Mouse (Mus musculus): Measurements from ENCODE around the gene Cpt1b. TPM values are rescaled to one million over a fixed set of nuclear protein-coding genes. Genes with fewer than 3 reads are reported as not detected.

The Cpt1b gene
- total RNA-seq, 2 experiments from 2014 or later, result 3.6 TPM; not detected in 1

DNA sequence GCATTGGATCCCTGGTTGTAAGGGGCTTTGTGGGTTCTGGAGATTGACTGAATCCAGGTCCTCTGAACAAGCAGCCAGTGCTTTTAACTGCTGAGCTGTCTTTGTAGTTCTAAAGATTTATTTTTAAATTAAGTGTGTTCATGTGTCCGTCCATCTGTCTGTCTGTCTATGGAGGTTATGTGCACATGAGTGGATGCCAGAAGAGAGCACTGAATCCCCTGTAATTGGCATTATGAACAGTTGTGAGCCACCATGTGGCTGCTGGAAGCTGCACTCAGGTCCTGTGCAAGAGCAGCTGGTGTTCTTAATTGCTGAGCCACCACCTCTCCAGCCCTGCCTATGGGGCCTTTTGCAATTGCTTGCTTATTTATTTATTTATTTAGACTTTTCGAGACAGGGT, 27.5 kb downstream of the Cpt1b start:
- DNase-seq (ENCODE audit: low spot score in 2 of 2), result no peak
- intact Hi-C loops (cut with DNase I), result no loop called here

DNA sequence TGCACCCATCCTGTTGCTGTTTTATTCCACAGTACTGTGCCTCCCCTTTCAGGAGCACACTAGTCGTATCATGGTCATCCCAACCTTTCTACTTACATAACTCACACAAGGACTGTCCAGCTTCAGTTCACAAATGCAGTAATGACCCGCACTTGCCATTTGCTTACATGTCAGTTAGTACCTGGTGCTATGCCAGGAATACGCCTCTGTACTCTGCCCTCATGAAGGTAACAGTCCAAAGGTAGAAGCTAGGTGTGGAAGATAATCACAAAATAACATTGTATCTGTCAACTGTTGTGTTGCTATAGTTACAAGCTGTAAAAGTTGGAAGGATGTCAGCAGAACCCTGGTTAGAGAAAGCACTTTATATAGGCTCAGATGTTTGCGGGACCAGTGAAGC, 28.8 kb downstream of the Cpt1b start:
- DNase-seq (ENCODE audit: low spot score in 2 of 2), result no peak
- intact Hi-C loops (cut with DNase I), result no loop called here

DNA sequence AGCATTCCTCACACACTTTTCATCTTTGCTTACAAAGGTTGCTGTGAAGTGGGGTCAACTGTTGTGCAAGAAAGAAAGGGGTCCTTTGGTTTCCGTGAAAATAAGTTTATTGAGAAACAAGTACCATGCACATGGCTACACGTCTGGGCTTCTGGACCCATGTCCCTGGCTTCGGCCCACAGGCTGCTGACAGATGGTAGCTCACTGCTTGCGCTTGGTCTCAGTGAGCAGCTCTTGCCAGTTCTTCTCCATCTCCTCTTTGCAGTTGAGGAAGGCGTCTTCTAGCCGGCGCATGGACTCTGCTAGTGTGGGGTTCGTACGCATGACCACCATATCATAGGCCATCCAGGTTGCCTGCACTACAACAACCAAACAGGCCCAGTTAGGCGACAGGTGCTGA, 35.6 kb downstream of the Cpt1b start:
- intact Hi-C loops (cut with DNase I), result no loop called here
- DNase-seq (ENCODE audit: low spot score in 2 of 2), result no peak

DNA sequence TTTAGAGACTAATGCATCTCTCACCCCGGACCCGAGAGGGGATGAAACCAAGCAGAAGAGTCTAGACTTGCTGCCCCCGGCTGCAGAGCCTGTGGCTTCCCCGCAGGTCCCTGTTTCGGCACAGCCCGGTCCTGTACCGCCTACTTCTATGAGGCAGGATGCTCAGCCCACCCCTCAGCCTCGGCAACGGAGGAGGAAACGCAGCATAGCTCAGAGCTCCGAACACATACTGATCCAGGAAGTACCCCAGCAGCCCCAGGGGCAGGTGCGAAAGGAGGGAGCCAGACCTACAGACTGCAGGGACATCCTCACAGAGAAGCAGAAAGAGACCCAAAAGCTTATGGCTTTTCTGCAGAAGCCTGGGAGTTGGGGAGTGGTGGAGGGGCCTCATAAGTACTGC, 38.5 kb downstream of the Cpt1b start:
- intact Hi-C loops (cut with DNase I), result no loop called here
- no peak for DNase-seq (ENCODE audit: low spot score in 2 of 2)

DNA sequence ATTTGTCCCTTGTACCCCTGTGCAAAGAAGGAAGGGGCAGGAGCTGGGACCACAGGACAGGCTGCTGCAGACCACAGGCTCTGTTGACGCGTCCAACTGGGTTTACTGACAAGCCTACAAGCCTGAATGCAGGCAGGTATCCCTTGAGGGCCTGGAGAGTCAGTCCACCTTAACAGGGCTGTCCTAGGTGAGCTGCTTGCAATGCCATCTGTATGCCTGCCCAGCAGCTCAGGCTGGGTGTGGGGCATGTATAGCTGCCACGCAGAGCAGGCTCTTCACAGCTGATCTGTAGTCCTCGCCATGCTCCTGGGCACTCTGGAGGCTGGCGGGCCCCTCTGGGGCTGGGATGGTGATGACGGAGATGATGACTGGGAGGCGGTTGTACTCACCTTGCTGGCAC, 41.0 kb downstream of the Cpt1b start, which contains the start of gene Klhdc7b:
Klhdc7b (plus strand) TSS at position 301 of the 400 bp plus-strand sequence.
- intact Hi-C loops (cut with DNase I), result no loop called here

DNA sequence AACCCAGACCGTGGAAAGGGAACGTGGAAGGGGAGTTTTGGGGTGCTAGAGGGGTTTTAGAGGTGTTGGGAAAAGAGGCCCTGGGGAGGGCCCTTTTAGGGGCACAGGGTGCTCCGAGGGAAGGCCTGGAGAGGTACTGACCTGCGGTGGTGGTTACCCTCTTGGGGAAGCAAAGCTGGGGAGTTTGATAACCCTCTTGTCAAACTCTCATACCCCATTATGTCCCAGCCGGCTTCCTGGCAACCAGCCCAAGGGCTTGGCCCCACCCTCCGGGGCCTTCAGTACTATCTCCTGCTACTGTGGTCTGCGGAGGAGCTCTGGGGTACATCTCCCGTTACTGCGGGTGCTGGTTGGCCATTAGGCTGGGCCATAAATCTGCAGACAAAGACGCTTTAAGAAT, 46.2 kb downstream of the Cpt1b start:
- intact Hi-C loops (cut with DNase I), result no loop called here
- no peak for DNase-seq (ENCODE audit: low spot score in 2 of 2)

More for the DNA sequence above, 41.0 kb downstream of the Cpt1b start, which contains the start of gene Klhdc7b:
- no peak for DNase-seq (ENCODE audit: low spot score in 2 of 2)

DNA sequence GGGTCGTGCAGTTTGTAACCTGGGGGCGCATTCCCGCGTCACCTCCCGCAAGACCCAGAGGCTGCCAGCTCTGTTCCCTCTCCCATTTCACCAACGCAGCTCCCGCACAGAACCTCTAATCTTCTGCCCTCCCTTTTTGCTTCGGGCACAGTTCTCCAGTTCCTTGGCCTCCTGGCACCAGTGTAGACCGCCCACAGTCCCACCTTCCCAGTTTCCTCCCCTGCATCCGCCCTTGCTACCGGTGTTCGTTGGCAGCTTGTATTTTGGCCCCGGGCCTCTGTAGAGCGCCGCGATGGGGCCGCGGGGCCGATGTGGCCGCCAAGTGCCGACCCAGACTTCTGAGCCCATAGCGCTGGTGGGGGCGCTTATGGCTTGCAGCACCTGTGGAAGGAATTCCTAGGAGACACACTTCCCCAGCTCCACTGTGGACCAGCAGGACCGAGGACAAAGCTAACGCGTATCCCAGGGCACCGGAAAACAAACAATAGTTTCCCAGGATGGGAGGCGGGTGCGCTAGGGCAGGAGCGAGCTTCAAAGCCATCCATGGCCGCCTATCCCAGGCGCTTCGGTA, 46.7 kb downstream of the Cpt1b start, which contains the start of gene Odf3b:
Odf3b (minus strand) TSS at position 452 of the 571 bp plus-strand sequence.
- no peak for DNase-seq (ENCODE audit: low spot score in 2 of 2)

DNA sequence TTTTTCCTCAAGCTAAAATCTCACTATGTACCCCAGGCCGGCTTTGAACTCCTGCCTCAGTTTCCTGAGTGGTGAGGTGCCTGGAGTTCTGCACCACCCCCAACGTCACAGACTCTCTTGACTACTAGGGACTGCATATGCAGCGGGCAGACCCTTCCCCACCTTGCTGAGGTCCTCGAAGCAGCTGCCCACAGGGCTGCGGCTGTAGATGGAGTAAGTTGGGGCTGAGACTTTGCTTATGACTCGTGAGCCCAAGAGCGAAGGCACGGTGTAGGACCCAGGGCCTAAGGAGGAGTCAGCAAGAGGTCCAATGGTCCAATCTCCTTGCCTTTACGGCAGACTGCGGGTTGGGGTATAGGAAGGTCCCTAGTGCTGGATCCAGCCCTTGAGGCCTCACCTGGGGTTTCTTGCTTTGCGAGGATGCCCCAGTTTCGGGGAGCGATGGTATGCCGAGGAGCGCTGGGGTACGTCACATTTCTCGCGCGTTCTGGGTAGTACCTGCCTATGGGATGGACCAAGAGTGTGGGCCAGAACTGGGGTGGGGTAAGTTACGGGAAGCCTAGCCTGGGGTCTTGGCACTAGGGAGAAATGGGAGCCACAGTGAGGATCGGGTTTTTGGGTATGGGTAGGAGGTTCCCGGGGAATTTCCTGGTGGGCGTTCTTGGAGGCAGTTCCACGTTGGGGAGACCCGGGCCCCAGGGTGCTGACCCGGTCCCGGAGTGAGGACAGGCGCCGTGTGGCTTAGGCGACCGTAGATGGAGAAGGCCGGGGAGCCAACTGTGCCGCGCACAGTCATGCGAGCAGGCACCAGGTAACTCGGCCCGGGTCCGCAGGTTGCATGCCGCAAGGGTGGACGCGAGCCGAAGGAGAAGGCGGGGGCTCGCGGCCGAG, 47.5 kb downstream of the Cpt1b start:
- intact Hi-C loops (cut with DNase I), result no loop called here
- no peak for DNase-seq (ENCODE audit: low spot score in 2 of 2)

More for the DNA sequence above, 46.7 kb downstream of the Cpt1b start, which contains the start of gene Odf3b:
- intact Hi-C loops (cut with DNase I), result no loop called here

DNA sequence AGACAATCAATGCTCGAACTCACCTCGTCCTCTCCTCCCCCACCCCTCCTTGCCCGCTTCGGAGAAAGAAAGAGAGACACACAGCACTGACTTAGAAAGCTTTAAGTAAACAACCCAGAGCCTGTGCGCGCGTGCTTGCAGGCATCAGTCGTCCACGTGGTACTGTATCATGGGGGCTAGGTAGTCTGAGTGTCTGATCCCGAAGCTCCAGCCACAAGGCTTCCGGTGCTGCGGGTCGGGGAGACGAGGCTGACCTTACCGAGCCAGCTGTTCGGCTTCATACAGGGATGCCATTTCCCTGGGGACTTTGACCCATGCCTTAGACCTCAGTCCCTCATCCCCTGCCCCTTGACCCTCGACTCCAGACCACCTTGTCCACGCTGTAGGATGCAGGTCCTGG, 48.3 kb downstream of the Cpt1b start:
- intact Hi-C loops (cut with DNase I), result no loop called here

DNA sequence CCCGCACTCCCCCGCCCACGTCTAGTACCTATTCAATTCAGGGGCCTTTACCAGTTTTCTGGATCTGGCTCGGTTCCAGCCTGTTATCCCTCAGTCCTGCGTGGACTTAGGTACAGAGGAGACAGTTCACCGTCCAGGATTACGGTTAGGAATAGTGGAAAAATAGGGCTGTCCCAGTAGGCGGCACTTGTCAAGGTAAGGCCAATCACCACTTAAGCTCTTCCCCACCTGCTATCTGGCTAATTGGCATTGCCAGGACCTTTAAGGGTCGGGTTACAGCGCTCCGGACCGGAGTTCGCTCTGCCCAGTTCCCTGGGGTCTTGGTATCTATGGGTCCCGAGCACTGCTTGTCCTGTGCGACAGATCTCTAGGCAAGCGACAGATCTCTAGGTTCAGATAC, 48.7 kb downstream of the Cpt1b start, which contains the start of gene Tymp:
Tymp (minus strand) TSS at position 83 of the 400 bp plus-strand sequence.
- intact Hi-C loops (cut with DNase I), result no loop called here

More for the DNA sequence above, 48.3 kb downstream of the Cpt1b start:
- DNase-seq (ENCODE audit: low spot score in 2 of 2), result no peak

DNA sequence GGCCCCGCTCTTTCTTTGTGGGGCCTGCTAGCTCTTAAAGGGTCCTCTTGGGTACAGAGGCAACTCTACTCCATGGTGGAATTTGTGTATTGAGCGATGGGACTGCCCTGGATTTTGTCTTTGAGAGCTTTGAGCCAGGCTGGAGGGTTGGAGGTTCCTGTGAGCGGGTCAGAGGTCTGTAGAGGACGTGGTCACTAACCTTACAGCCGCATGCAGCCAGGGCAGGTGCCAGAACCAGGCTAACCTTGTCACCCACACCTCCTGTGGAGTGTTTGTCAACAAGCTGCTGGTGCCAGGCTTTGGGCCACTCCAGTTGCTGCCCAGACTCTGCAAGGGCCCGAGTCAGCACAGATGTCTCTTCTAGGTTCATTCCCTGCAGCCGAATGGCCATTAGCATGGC, 49.6 kb downstream of the Cpt1b start:
- intact Hi-C loops (cut with DNase I), result no loop called here
- DNase-seq (ENCODE audit: low spot score in 2 of 2), result no peak

More for the DNA sequence above, 48.7 kb downstream of the Cpt1b start, which contains the start of gene Tymp:
- no peak for DNase-seq (ENCODE audit: low spot score in 2 of 2)

DNA sequence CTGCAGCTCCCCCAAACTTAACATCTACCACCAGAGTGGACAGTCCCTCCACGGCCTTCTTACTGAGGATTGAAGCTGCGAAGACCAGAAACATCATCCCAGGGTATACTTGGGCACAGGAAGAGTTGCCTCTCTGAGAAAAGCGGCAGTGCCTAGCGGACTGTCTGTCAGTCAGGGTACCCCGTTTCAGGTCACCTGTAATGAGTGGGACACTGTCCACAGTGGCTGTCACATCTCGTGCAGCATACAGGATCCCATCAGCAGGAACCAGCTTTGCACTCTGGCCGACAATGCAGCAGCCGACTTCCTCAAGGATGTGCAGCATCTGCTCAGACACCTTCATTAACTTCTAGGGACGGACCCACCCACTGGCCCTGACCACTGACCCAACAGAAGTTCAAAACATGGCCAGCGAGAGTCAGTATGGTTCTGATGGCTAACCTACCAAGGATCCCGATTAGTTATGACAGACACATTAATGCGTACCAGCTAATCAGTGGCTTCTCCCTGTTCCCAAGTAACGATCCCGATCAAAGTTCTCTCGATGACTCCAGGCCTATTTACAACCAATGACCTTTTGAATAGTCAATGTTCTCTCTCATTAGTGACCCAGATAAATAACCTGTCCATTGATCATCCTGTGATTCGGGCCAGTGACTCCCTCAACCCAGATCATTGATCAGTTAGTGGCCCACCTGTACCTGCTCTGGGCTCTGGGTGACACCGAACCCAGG, 50.7 kb downstream of the Cpt1b start:
- intact Hi-C loops (cut with DNase I), result loop anchor here (5.0 kb wide), 2 partner anchors 52 to 58 kb away; partner anchors contain the start of genes C730034F03Rik, Chkb, Cpt1b and Gm44502
- DNase-seq (ENCODE audit: low spot score in 2 of 2), result no peak

DNA sequence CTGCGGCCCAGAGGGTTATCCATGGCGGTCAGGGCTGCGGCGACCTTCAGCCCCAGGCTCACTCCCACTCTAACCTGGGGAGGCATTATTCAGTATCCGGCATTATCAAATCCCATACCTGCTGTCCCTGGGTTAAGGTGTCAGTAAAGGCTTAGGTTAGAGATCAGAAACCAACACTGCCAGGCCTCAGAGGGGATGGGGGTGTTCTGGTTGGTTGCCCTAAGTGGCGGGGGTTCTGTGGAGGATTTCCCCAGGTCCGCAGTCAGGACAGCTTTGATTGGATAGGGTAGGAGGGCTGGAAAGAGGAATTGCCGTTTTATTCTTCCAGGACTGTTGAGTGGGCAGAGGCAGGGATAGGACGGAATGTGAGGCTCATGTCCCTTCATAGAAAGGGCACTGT, 51.3 kb downstream of the Cpt1b start:
- intact Hi-C loops (cut with DNase I), result loop anchor here (5.0 kb wide), 2 partner anchors 53 to 57 kb away; partner anchors contain the start of genes C730034F03Rik, Chkb, Cpt1b and Gm44502

DNA sequence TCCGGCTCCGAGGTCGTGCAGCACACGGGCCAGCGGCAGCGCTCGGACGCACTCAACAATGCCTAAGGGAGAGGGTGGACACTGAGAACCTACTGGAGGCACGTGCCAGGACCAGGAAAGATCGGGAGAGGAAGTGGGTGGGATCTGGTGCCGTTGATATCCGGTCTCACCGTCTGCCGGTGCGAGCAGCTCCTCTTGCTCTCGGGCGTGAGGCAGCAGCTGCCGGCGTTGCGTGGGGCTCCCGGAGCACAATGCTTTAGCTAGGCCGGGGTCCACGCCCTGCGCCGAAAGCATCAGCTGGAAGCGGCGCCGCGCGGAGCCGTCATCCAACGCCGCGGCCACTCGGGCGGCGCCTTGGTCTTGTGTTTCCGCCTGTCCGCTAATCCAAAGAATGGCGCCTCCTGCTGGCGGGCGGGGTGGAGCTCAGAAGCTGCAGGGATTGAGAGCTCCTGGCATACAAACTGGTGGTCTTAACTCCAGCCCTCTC, 51.9 kb downstream of the Cpt1b start, which contains the start of gene Sco2:
Sco2 (minus strand) TSS at position 85 of the 487 bp plus-strand sequence.
- peak; percentile 93 to 94 for DNase-seq (ENCODE audit: low spot score in 2 of 2)
- intact Hi-C loops (cut with DNase I), result loop anchor here (1.0 to 5.0 kb wide), 3 partner anchors 19 to 57 kb away; partner anchors contain the start of genes C730034F03Rik, Chkb, Cpt1b and Gm44502

More for the DNA sequence above, 51.3 kb downstream of the Cpt1b start:
- no peak for DNase-seq (ENCODE audit: low spot score in 2 of 2)

DNA sequence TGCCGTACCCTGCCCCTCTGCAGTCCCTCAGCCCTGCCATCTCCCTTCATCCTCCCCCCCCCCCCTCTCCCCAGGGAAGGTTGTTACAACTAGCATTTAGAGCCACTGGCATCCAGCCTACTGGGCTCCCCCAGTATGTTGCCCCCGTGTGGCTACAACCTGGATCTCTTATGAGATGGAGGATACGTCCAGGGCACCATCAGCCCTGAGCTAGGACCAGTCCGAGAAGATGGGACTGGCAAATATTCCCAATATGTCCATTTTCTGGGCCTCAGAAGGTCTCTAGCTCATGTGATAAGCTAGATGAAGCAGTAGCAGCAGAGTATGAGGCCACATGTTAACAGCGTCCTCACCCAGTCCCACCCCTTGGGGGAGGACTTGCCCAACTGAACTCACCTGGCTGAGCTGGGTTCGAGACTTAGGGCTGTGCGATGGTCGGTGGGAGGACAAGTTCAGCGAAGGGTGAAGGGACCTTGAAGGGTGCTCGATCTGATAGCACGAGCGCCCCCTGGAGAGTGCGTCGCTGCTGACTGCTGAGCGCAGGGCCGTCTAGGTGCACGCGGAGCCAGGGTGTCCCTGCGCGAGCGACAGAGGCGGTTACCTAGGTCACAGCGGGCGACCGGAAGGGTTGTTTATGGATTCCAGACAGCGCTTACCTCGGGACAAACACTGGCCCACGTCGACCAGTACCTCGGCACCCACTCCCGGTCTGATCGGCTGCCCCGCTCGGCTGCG, 52.5 kb downstream of the Cpt1b start:
- intact Hi-C loops (cut with DNase I), result loop anchor here (1.0 to 5.0 kb wide), 3 partner anchors 18 to 56 kb away; partner anchors contain the start of genes C730034F03Rik, Chkb, Cpt1b and Gm44502
- DNase-seq (ENCODE audit: low spot score in 2 of 2), result peak; percentile 82

DNA sequence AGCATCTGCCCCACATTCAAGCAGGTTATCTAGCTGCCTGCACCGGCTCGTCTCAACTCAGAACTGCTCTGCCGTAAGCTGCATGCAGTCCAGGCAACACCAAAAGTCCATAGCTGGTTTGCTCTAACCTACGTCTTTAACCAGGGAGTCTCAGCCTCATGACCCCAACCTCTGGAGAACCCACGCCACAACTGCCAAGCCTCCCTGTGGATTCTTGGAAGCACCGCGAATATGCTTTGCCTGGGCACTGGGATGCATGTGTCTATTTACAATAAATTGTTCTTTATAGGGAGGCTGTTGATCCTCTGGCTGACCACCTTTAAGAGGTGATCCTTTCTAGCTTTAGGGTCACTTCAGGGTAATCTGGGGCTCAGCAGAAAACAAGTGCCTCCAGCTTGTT, 53.1 kb downstream of the Cpt1b start:
- DNase-seq (ENCODE audit: low spot score in 2 of 2), result no peak
- intact Hi-C loops (cut with DNase I), result loop anchor here (5.0 kb wide), 2 partner anchors 55 kb away; partner anchors contain the start of genes C730034F03Rik, Chkb, Cpt1b and Gm44502

DNA sequence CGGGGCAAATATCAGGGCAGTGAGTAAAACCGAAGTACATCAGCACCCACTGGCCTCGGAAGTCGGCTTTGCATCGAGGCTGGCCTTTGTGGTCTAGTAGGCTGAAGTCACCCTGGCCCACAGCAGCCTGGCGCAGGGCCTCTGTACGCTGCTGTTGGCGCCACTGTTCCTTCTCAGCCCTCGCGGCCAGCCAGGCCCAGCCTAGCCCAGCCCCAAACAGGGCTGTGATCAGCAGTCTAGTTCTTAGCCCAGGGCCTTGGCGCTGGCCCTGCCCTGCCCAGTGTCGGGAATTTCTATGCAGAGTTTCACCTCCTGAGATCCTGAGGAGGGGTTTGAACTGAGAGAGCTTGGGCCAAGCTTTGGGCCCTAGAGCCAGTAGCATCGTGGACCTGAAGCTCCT, 53.6 kb downstream of the Cpt1b start:
- intact Hi-C loops (cut with DNase I), result loop anchor here (5.0 kb wide), 2 partner anchors 55 kb away; partner anchors contain the start of genes C730034F03Rik, Chkb, Cpt1b and Gm44502
- DNase-seq (ENCODE audit: low spot score in 2 of 2), result no peak

Measured in left cerebral cortex, postnatal 36 days (tissue).